Mouse (Mus musculus): ENCODE data around the gene Olfm4. TPM values are rescaled to one million over a fixed set of nuclear protein-coding genes. Genes with fewer than 3 reads are reported as not detected.

Olfm4 gene
- polyA plus RNA-seq, 2 experiments: 0.92 to 1.2 TPM

GRCm38 (mm10) chr14:79957789-79958487 is 25.9 kb upstream of the Olfm4 start:
- no peak for TF ChIP-seq POLR2A (IDR thresholded peaks at IDR 0.05; ENCODE audit: borderline replicate concordance, extremely low read depth, insufficient read depth, insufficient read length)
- Histone ChIP-seq H3K4me1 (ENCODE audit: control insufficient read depth, insufficient read depth, low read length) (peaks cover 10% of the 10 kb centered on the region), H3K27me3 (ENCODE audit: control insufficient read depth, insufficient read depth, low read length) (no peaks in the 10 kb centered on the region), H3K9ac (ENCODE audit: low read depth, low read length, severe bottlenecking) (no peak overlapping the region), H3K4me2 (replicated peaks; ENCODE audit: low read depth, low read length, severe bottlenecking) (no peak overlapping the region; the same call in 1 of the 2 replicates), H3K4me3 (replicated peaks; ENCODE audit: low read length) (no peak overlapping the region), H3K27ac (replicated peaks; ENCODE audit: low read depth, low read length) (no peak overlapping the region), H3K9me3 (ENCODE audit: control insufficient read depth, low read length) (no peaks in the 10 kb centered on the region), H3K36me3 (ENCODE audit: control insufficient read depth, insufficient read depth, low read length) (no peaks in the 10 kb centered on the region)
- no peak for ATAC-seq (ENCODE audit: low FRiP score, low read depth)
- no peak for DNase-seq (ENCODE audit: low spot score)
- 28% methylated on average over 15 of the region's 15 CpGs for WGBS

DNA sequence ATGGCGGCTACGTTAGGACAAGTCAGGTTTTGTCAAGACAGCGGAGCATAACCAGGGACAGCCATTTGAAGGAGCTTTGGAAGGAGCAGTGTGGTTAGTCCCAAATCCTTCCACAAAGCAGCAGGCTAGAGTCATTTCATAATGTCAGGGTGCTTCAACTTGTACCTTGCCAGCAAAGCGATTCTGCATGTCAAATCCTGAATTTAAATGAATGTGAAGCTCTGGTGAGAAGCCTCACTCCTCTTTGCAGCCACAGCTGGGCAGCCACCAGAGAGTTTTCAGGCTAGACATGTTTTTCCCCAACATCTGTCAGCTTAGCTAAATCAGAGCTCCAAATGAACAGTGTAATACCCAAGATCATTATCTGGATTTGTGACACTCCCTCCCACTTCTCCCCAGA is 22.7 kb upstream of the Olfm4 start:
- Histone ChIP-seq H3K9me3 (ENCODE audit: control insufficient read depth, low read length) (no peaks in the 10 kb centered on the region), H3K27me3 (ENCODE audit: control insufficient read depth, insufficient read depth, low read length) (no peaks in the 10 kb centered on the region), H3K4me1 (ENCODE audit: control insufficient read depth, insufficient read depth, low read length) (peaks cover 10% of the 10 kb centered on the region), H3K9ac (ENCODE audit: low read depth, low read length, severe bottlenecking) (no peak overlapping the region), H3K27ac (replicated peaks; ENCODE audit: low read depth, low read length) (no peak overlapping the region), H3K4me2 (replicated peaks; ENCODE audit: low read depth, low read length, severe bottlenecking) (no peak overlapping the region), H3K4me3 (replicated peaks; ENCODE audit: low read length) (no peak overlapping the region), H3K36me3 (ENCODE audit: control insufficient read depth, insufficient read depth, low read length) (no peaks in the 10 kb centered on the region)
- no peak for TF ChIP-seq POLR2A (IDR thresholded peaks at IDR 0.05; ENCODE audit: borderline replicate concordance, extremely low read depth, insufficient read depth, insufficient read length)
- DNase-seq (ENCODE audit: low spot score) (no peak), ATAC-seq (ENCODE audit: low FRiP score, low read depth) (no peak)
- WGBS: 72% methylated on average over 4 of the region's 4 CpGs

DNA sequence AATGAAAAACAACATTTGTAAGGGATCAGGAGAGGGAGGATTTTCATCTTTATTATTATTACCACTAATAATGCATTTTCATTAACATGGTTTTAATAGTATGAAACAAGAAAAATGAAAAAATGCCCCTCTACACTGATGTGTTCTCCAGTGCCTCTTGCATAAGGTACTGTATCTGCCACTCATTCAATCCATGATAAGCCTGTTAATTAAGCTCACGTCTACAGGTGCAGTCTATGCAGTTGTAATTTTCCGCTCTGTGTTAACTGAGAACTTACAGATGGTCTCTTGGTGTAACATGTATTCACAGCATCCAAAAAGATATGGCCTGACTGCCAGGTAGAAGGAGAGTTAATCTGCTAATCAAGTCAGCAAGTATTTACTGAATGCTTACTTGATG is 22.3 kb upstream of the Olfm4 start:
- Histone ChIP-seq H3K27me3 (ENCODE audit: control insufficient read depth, insufficient read depth, low read length) (no peaks in the 10 kb centered on the region), H3K4me1 (ENCODE audit: control insufficient read depth, insufficient read depth, low read length) (peaks cover 10% of the 10 kb centered on the region), H3K4me2 (replicated peaks; ENCODE audit: low read depth, low read length, severe bottlenecking) (no peak overlapping the region), H3K9me3 (ENCODE audit: control insufficient read depth, low read length) (no peaks in the 10 kb centered on the region), H3K4me3 (replicated peaks; ENCODE audit: low read length) (no peak overlapping the region), H3K27ac (replicated peaks; ENCODE audit: low read depth, low read length) (no peak overlapping the region), H3K36me3 (ENCODE audit: control insufficient read depth, insufficient read depth, low read length) (no peaks in the 10 kb centered on the region), H3K9ac (ENCODE audit: low read depth, low read length, severe bottlenecking) (no peak overlapping the region)
- WGBS: 47% methylated on average over 2 of the region's 2 CpGs
- no peak for DNase-seq (ENCODE audit: low spot score)
- no peak for TF ChIP-seq POLR2A (IDR thresholded peaks at IDR 0.05; ENCODE audit: borderline replicate concordance, extremely low read depth, insufficient read depth, insufficient read length)
- no peak for ATAC-seq (ENCODE audit: low FRiP score, low read depth)

DNA sequence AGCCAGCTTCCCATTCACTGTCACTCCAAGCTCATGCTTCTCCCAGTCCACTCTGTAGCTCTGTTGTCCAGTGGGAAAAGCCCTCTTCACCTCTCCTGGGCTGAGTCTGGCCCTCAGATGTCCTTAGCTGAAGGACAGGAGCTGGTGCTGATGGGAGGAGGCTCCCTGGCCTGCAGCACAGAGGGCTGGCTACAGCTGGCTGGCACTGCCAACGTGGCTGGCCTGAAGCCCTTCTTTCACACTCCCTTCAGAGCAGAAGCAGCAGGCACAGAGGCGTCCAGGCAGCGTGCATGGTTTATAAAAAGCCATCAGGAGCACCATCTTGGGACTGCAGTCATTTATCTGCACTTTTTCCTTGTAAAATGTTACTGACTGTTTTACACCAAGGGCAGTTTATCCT is 13.7 kb upstream of the Olfm4 start:
- no peaks in the 10 kb centered on the region for H3K27me3 ChIP-seq (ENCODE audit: control insufficient read depth, insufficient read depth, low read length)
- DNase-seq (ENCODE audit: low spot score): no peak
- no peak overlapping the region for H3K27ac ChIP-seq (replicated peaks; ENCODE audit: low read depth, low read length)
- no peaks in the 10 kb centered on the region for H3K36me3 ChIP-seq (ENCODE audit: control insufficient read depth, insufficient read depth, low read length)
- no peak for ATAC-seq (ENCODE audit: low FRiP score, low read depth)
- no peak overlapping the region for H3K4me2 ChIP-seq (replicated peaks; ENCODE audit: low read depth, low read length, severe bottlenecking)
- peaks cover 15% of the 10 kb centered on the region for H3K4me1 ChIP-seq (ENCODE audit: control insufficient read depth, insufficient read depth, low read length)
- no peak for TF ChIP-seq POLR2A (IDR thresholded peaks at IDR 0.05; ENCODE audit: borderline replicate concordance, extremely low read depth, insufficient read depth, insufficient read length)
- H3K9ac ChIP-seq (ENCODE audit: low read depth, low read length, severe bottlenecking): no peak overlapping the region
- no peaks in the 10 kb centered on the region for H3K9me3 ChIP-seq (ENCODE audit: control insufficient read depth, low read length)
- H3K4me3 ChIP-seq (replicated peaks; ENCODE audit: low read length): no peak overlapping the region
- 29% methylated on average over 3 of the region's 3 CpGs for WGBS

GRCm38 (mm10) chr14:79970928-79971738 is 12.7 kb upstream of the Olfm4 start:
- Histone ChIP-seq H3K36me3 (ENCODE audit: control insufficient read depth, insufficient read depth, low read length) (no peaks in the 10 kb centered on the region), H3K4me3 (replicated peaks; ENCODE audit: low read length) (no peak overlapping the region), H3K9me3 (ENCODE audit: control insufficient read depth, low read length) (no peaks in the 10 kb centered on the region), H3K9ac (ENCODE audit: low read depth, low read length, severe bottlenecking) (no peak overlapping the region), H3K27ac (replicated peaks; ENCODE audit: low read depth, low read length) (no peak overlapping the region), H3K4me2 (replicated peaks; ENCODE audit: low read depth, low read length, severe bottlenecking) (no peak overlapping the region), H3K27me3 (ENCODE audit: control insufficient read depth, insufficient read depth, low read length) (no peaks in the 10 kb centered on the region), H3K4me1 (ENCODE audit: control insufficient read depth, insufficient read depth, low read length) (peaks cover 15% of the 10 kb centered on the region)
- no peak for TF ChIP-seq POLR2A (IDR thresholded peaks at IDR 0.05; ENCODE audit: borderline replicate concordance, extremely low read depth, insufficient read depth, insufficient read length)
- DNase-seq (ENCODE audit: low spot score): peak; percentile 56
- WGBS: 14% methylated on average over 14 of the region's 14 CpGs
- peak; percentile 74 for ATAC-seq (ENCODE audit: low FRiP score, low read depth)
